Mouse (Mus musculus): Measurements from ENCODE around the gene Mpzl1.
"Not testable (repeated sequence)": the region's sequence is repeated elsewhere in the genome, so short reads cannot be mapped to it uniquely, and the experiment has no call there.

Gene Mpzl1

GRCm38 (mm10) chr1:165634151-165634884 lies at the start of gene Mpzl1:
Mpzl1 (minus strand) TSS chr1:165634538.
- peak; percentile 99 for DNase-seq

GRCm38 (mm10) chr1:165682056-165682853 lies 47.9 kb upstream of the Mpzl1 start:
- DNase-seq, result peak; percentile 40 to 53

- peak in 1 of 2 experiments; percentile 27 for DNase-seq
These were observed 46.9 kb upstream of the Mpzl1 start for GRCm38 (mm10) chr1:165681045-165681794.

GRCm38 (mm10) chr1:165680086-165680485 lies 45.7 kb upstream of the Mpzl1 start:
- DNase-seq, result not testable (repeated sequence)

- DNase-seq, result peak; percentile 55 to 63
These were observed 45.3 kb upstream of the Mpzl1 start for GRCm38 (mm10) chr1:165679618-165679997.

- DNase-seq, result no peak
These were observed 44.7 kb upstream of the Mpzl1 start for GRCm38 (mm10) chr1:165678861-165679617.

GRCm38 (mm10) chr1:165677558-165677957 lies 43.2 kb upstream of the Mpzl1 start:
- DNase-seq, result no peak

- no peak for DNase-seq
These were observed 42.7 kb upstream of the Mpzl1 start for GRCm38 (mm10) chr1:165676993-165677392.

- DNase-seq, result no peak
These were observed 40.8 kb upstream of the Mpzl1 start for GRCm38 (mm10) chr1:165675167-165675566.

GRCm38 (mm10) chr1:165672355-165672754 lies 38.0 kb upstream of the Mpzl1 start:
- peak in 1 of 2 experiments; percentile 39 for DNase-seq

GRCm38 (mm10) chr1:165670056-165670455 lies 35.7 kb upstream of the Mpzl1 start:
- no peak for DNase-seq

GRCm38 (mm10) chr1:165668904-165669303 lies 34.6 kb upstream of the Mpzl1 start:
- no peak for DNase-seq

- DNase-seq, result peak in 1 of 2 experiments; percentile 23
These were observed 33.0 kb upstream of the Mpzl1 start for GRCm38 (mm10) chr1:165667380-165667779.

GRCm38 (mm10) chr1:165666944-165667343 lies 32.6 kb upstream of the Mpzl1 start:
- DNase-seq, result no peak

- peak in 1 of 2 experiments; percentile 62 for DNase-seq
These were observed 31.4 kb upstream of the Mpzl1 start for GRCm38 (mm10) chr1:165665758-165666157.

GRCm38 (mm10) chr1:165663277-165663676 lies 28.9 kb upstream of the Mpzl1 start:
- DNase-seq, result peak in 1 of 2 experiments; percentile 28

GRCm38 (mm10) chr1:165662426-165663192 lies 28.3 kb upstream of the Mpzl1 start:
- DNase-seq, result no peak

- DNase-seq, result no peak
These were observed 27.4 kb upstream of the Mpzl1 start for GRCm38 (mm10) chr1:165661725-165662124.

- DNase-seq, result no peak
These were observed 26.9 kb upstream of the Mpzl1 start for GRCm38 (mm10) chr1:165661191-165661590.

- DNase-seq, result peak; percentile 67 to 80
These were observed 26.4 kb upstream of the Mpzl1 start for GRCm38 (mm10) chr1:165660774-165661173.

GRCm38 (mm10) chr1:165658602-165659001 lies 24.3 kb upstream of the Mpzl1 start:
- DNase-seq, result peak; percentile 88 to 90

GRCm38 (mm10) chr1:165655482-165655881 lies 21.1 kb upstream of the Mpzl1 start:
- DNase-seq, result peak; percentile 35 to 55

Measured in kidney, postnatal 36 days (tissue).